8 mouse cellular contexts compared by ENCODE assay signal in genomic region chr9:103201561-103202260, GRCm38 (mm10). TPM values are rescaled to one million over a fixed set of nuclear protein-coding genes. Genes with fewer than 3 reads are reported as not detected.
DNase-seq lines count a peak whose midpoint lies in the region; ATAC-seq and TF ChIP-seq lines count a peak whose summit lies in the region.

Srprb (minus strand) TSS chr9:103202137.

- ATAC-seq in common myeloid progenitor, adult 5-6 weeks (replicated peaks; ENCODE audit: low read depth, poor library complexity, severe bottlenecking), result peak; percentile 100
- ATAC-seq in hindbrain, postnatal 0 days, result peak; percentile 97
- peak; percentile 99 for ATAC-seq in megakaryocyte, adult 5-6 weeks (ENCODE audit: poor library complexity, severe bottlenecking)

- H3K4me3 ChIP-seq in gastrocnemius, adult 2 months, result peak within 1 kb of the TSS; percentile 97
- H3K4me3 ChIP-seq in hindbrain, postnatal 0 days (ENCODE audit: low read length), result peak within 1 kb of the TSS; percentile 74
- peak within 1 kb of the TSS; percentile 74 for H3K4me3 ChIP-seq in left cerebral cortex, adult 2 months

- no peaks in the 10 kb centered on the region for H3K27me3 ChIP-seq in hindbrain, postnatal 0 days (ENCODE audit: insufficient read depth, low read length)

- TF ChIP-seq CTCF in gastrocnemius, adult 2 months (IDR thresholded peaks at IDR 0.05), result no peak
- TF ChIP-seq CTCF in hindbrain, postnatal 0 days (IDR thresholded peaks at IDR 0.05; ENCODE audit: low read depth), result no peak
- TF ChIP-seq CTCF in left cerebral cortex, adult 2 months (IDR thresholded peaks at IDR 0.05), result no peak

- peak within 1 kb of the TSS; percentile 86 for H3K27ac ChIP-seq in gastrocnemius, adult 2 months
- H3K27ac ChIP-seq in hindbrain, postnatal 0 days, result peak within 1 kb of the TSS; percentile 76
- peak within 1 kb of the TSS; percentile 78 for H3K27ac ChIP-seq in left cerebral cortex, adult 2 months

- intact Hi-C loops in gastrocnemius, adult 2 months (cut with DNase I), result loop anchor here (10.0 kb wide), 1 partner anchor 107 kb away; no protein-coding TSS in a partner anchor
- intact Hi-C loops in left cerebral cortex, adult 2 months (cut with DNase I), result loop anchor here (5.0 kb wide), 1 partner anchor 109 kb away; no protein-coding TSS in a partner anchor

- H3K4me2 ChIP-seq in hindbrain, postnatal 0 days (ENCODE audit: low read depth, low read length), result peak within 1 kb of the TSS; percentile 60

- peak within 1 kb of the TSS; percentile 68 for H3K9ac ChIP-seq in hindbrain, postnatal 0 days (replicated peaks; ENCODE audit: low read length)

- under 1% methylated on average over 45 of the region's 45 CpGs for WGBS in hindbrain, postnatal 0 days

- no peaks in the 10 kb centered on the region for H3K9me3 ChIP-seq in hindbrain, postnatal 0 days (ENCODE audit: low read length)

- peaks cover 11% of the 10 kb centered on the region for H3K36me3 ChIP-seq in hindbrain, postnatal 0 days (ENCODE audit: insufficient read depth, low read length)

- peak; percentile 95 for DNase-seq in ZHBTc4 (ENCODE audit: low read depth, low spot score)
- DNase-seq in gastrocnemius, adult 2 months, result peak; percentile 95
- peak; percentile 97 for DNase-seq in hindbrain, postnatal 0 days (ENCODE audit: low spot score)
- DNase-seq in left cerebral cortex, adult 2 months (ENCODE audit: extremely low spot score in 1 of 2, low spot score in 2 of 2), result peak; percentile 93 to 94
- DNase-seq in right cerebral cortex, adult 2 months (ENCODE audit: low spot score in 2 of 2), result peak; percentile 95
- peak; percentile 95 for DNase-seq in urinary bladder, postnatal 14 days (ENCODE audit: low spot score)

- no peaks in the 10 kb centered on the region for H3K4me1 ChIP-seq in hindbrain, postnatal 0 days (ENCODE audit: insufficient read depth, low read length)

RNA-seq across cellular contexts. Expression of gene Srprb, which starts in this region (rescaled TPM):
- total RNA-seq in common myeloid progenitor, adult 5-6 weeks (2017), result 16.2 and 23.6 TPM in 2 replicates
- 10 to 100 TPM; 16.2 to 18.2 TPM for total RNA-seq in gastrocnemius, adult 2 months (2021)
- total RNA-seq in hindbrain, postnatal 0 days (2014; rRNA removed), result 55.3 and 58.1 TPM in 2 replicates
- polyA plus RNA-seq in hindbrain, postnatal 0 days (2015; fragmentation: Nextera tagmentation; extraction: Ambion mirVana), result 43.1 and 44.3 TPM in 2 replicates
- total RNA-seq in left cerebral cortex, adult 2 months (2021), result 10 to 100 TPM; 17.6 to 20.5 TPM
- 10.8 and 12.1 TPM in 2 replicates for total RNA-seq in megakaryocyte, adult 5-6 weeks (2015)
- total RNA-seq in megakaryocyte, adult 5-6 weeks (2017), result 10.8 and 13.2 TPM in 2 replicates

Comparison
In these comparisons a context has a peak if more than half of its experiments do, and no peak if none do; other contexts are left out.
1. Peak in every context shown above with its lines: DNase-seq, ATAC-seq, H3K4me3 ChIP-seq and H3K27ac ChIP-seq.